Mouse (Mus musculus) mesoderm, embryonic 11.5 days (tissue): Measurements from ENCODE around the gene Cmtm4.
A peak's percentile ranks its signal among the peaks of the same experiment; 100 is the strongest.
"Not testable (repeated sequence)": the region's sequence is repeated elsewhere in the genome, so short reads cannot be mapped to it uniquely, and the experiment has no call there.

Experiments used
- DNase-seq: peaks from one replicate; pipeline ENCODE4 v3.0.0-alpha.2; 2012; ENCODE audit warnings: low read depth, low spot score

The Cmtm4 gene

GRCm38 (mm10) chr8:104339229-104339982, 56.2 kb downstream of the Cmtm4 start, which contains the start of gene Cmtm3:
Gene Cmtm3 (plus strand): TSS chr8:104339410.
- no peak for DNase-seq

- no peak for DNase-seq
Observed at GRCm38 (mm10) chr8:104337890-104338289, 57.7 kb downstream of the Cmtm4 start.

GRCm38 (mm10) chr8:104336806-104337205, 58.8 kb downstream of the Cmtm4 start:
- no peak for DNase-seq

GRCm38 (mm10) chr8:104334196-104334595, 61.4 kb downstream of the Cmtm4 start:
- no peak for DNase-seq

- no peak for DNase-seq
Observed at GRCm38 (mm10) chr8:104333786-104334185, 61.8 kb downstream of the Cmtm4 start.

- no peak for DNase-seq
Observed at GRCm38 (mm10) chr8:104332665-104333631, 62.7 kb downstream of the Cmtm4 start.

GRCm38 (mm10) chr8:104321930-104322329, 73.7 kb downstream of the Cmtm4 start, which contains the start of gene Cmtm2b:
Gene Cmtm2b (plus strand): TSS chr8:104322230.
- DNase-seq = not testable (repeated sequence)

GRCm38 (mm10) chr8:104321267-104321666, 74.3 kb downstream of the Cmtm4 start, which contains the start of gene Gm11020:
Gene Gm11020 (plus strand): TSS chr8:104321567.
- not testable (repeated sequence) for DNase-seq

- no peak for DNase-seq
Observed at GRCm38 (mm10) chr8:104313311-104313710, 82.3 kb downstream of the Cmtm4 start.

- not testable (repeated sequence) for DNase-seq
Observed at GRCm38 (mm10) chr8:104312023-104312422, 83.6 kb downstream of the Cmtm4 start.

- DNase-seq = not testable (repeated sequence)
Observed at GRCm38 (mm10) chr8:104309441-104310155, 86.0 kb downstream of the Cmtm4 start, which contains the start of the genes Gm45711 and Cmtm1. Gene Gm45711 (minus strand): TSS chr8:104310081. Gene Cmtm1 (minus strand): TSS chr8:104310145.

GRCm38 (mm10) chr8:104308341-104308740, 87.3 kb downstream of the Cmtm4 start:
- DNase-seq = not testable (repeated sequence)

GRCm38 (mm10) chr8:104304962-104305361, 90.6 kb downstream of the Cmtm4 start:
- no peak for DNase-seq

GRCm38 (mm10) chr8:104302536-104302935, 93.1 kb downstream of the Cmtm4 start:
- DNase-seq = not testable (repeated sequence)

GRCm38 (mm10) chr8:104301577-104301976, 94.0 kb downstream of the Cmtm4 start:
- DNase-seq = peak; percentile 37
